Mouse (Mus musculus) lung, embryonic 16.5 days (tissue): ENCODE results near the gene Scpep1. TPM values are rescaled to one million over a fixed set of nuclear protein-coding genes. Genes with fewer than 3 reads are reported as not detected.
A peak's percentile ranks its signal among the peaks of the same experiment; 100 is the strongest.
"Not testable (repeated sequence)": the region's sequence is repeated elsewhere in the genome, so short reads cannot be mapped to it uniquely, and the experiment has no call there.

Experiments
- ATAC-seq: fragments of 200-750 bp; cut with Nextera tagmentation; 2 replicates; pipeline ENCODE4 v1.8.0; 2017; ENCODE audit warnings: low read depth, mild to moderate bottlenecking, moderate library complexity
- H3K27ac ChIP-seq: fragments of 300-500 bp; sonication (generic); 2 replicates; pipeline ENCODE4 v1.5.1; 2014; ENCODE audit warnings: mild to moderate bottlenecking, control low read depth, low read length
- H3K27me3 ChIP-seq: fragments of 300-500 bp; sonication (generic); 2 replicates; pipeline ENCODE4 v1.6.1; 2014; ENCODE audit warnings: low read depth, low read length, mixed read lengths; ENCODE audit not compliant: control insufficient read depth, insufficient read depth
- H3K36me3 ChIP-seq: fragments of 300-500 bp; sonication (generic); 2 replicates; pipeline ENCODE4 v1.6.1; 2014; ENCODE audit warnings: low read length; ENCODE audit not compliant: control insufficient read depth, insufficient read depth
- H3K4me1 ChIP-seq: fragments of 300-500 bp; sonication (generic); replicated peaks from 2 replicates; pipeline ENCODE4 v1.6.1; 2014; ENCODE audit warnings: low read length, mixed read lengths; ENCODE audit not compliant: control insufficient read depth, insufficient read depth
- H3K4me2 ChIP-seq: fragments of 300-500 bp; sonication (generic); 2 replicates; pipeline ENCODE4 v1.6.1; 2014; ENCODE audit warnings: low read depth, low read length, control low read depth
- H3K4me3 ChIP-seq: fragments of 300-500 bp; sonication (generic); 2 replicates; pipeline ENCODE4 v1.5.1; 2014; ENCODE audit warnings: mild to moderate bottlenecking, low read length, control low read depth
- H3K9ac ChIP-seq: fragments of 300-500 bp; sonication (generic); 2 replicates; pipeline ENCODE4 v1.6.1; 2014; ENCODE audit warnings: low read length, control low read depth
- H3K9me3 ChIP-seq: fragments of 300-500 bp; sonication (generic); 2 replicates; pipeline ENCODE4 v1.6.1; 2016; ENCODE audit warnings: low read length; ENCODE audit not compliant: control insufficient read depth
- WGBS: fragments of 180-500 bp; shearing (Covaris S2); extraction: QIAGEN DNeasy Blood & Tissue Kit; methylation state at CpG from one replicate; pipeline ENCODE4 v1.1.7; 2014; 5-methylcytosine and 5-hydroxymethylcytosine counted together
- polyA plus RNA-seq: library from polyadenylated mRNA; unstranded; fragments of >200 nt; fragmentation: Nextera tagmentation; extraction: Ambion mirVana; gene quantifications from 2 replicates; pipeline ENCODE4 v1.2.1, GENCODE M21; 2015

Gene Scpep1
- polyA plus RNA-seq, 1 experiment from 2014 or later: 90.8 TPM

- peak; percentile 97 for ATAC-seq
- 2% methylated on average over 48 of the region's 48 CpGs for WGBS
- no peaks in the 10 kb centered on the region for H3K27me3 ChIP-seq
- H3K4me2 ChIP-seq: peak within 1 kb of the TSS; percentile 67
- H3K27ac ChIP-seq: peak within 1 kb of the TSS; percentile 68
- peaks cover 28% of the 10 kb centered on the region for H3K4me1 ChIP-seq
- no peaks in the 10 kb centered on the region for H3K9me3 ChIP-seq
- peak within 1 kb of the TSS; percentile 71 for H3K4me3 ChIP-seq
- peak within 1 kb of the TSS; percentile 87 for H3K9ac ChIP-seq
- no peaks in the 10 kb centered on the region for H3K36me3 ChIP-seq
Observed at GRCm38 (mm10) chr11:88998974-88999722, 43.9 kb upstream of the Scpep1 start, which contains the start of gene Trim25. Gene Trim25, plus strand, starts transcription at chr11:88999376.

- no peaks in the 10 kb centered on the region for H3K36me3 ChIP-seq
- H3K4me1 ChIP-seq: peaks cover 22% of the 10 kb centered on the region
- no peak overlapping the region for H3K9ac ChIP-seq
- ATAC-seq: no peak
- WGBS: 21% methylated on average over 3 of the region's 3 CpGs
- H3K9me3 ChIP-seq: no peaks in the 10 kb centered on the region
- no peak overlapping the region; the same call in 1 of the 2 replicates for H3K27ac ChIP-seq
- peak overlapping the region; percentile 67; the same call in 1 of the 2 replicates for H3K4me2 ChIP-seq
- no peaks in the 10 kb centered on the region for H3K27me3 ChIP-seq
- H3K4me3 ChIP-seq: no peak overlapping the region
Observed at GRCm38 (mm10) chr11:88998406-88998805, 43.1 kb upstream of the Scpep1 start.

GRCm38 (mm10) chr11:88997343-88997742, 42.1 kb upstream of the Scpep1 start:
- 79% methylated on average over 5 of the region's 5 CpGs for WGBS
- H3K27me3 ChIP-seq, H3K4me2 ChIP-seq, H3K36me3 ChIP-seq, H3K9ac ChIP-seq, ATAC-seq, H3K27ac ChIP-seq, H3K9me3 ChIP-seq, H3K4me3 ChIP-seq: not testable (repeated sequence)
- H3K4me1 ChIP-seq: peaks cover 14% of the 10 kb centered on the region

- no peak overlapping the region for H3K4me3 ChIP-seq
- no peak overlapping the region for H3K4me2 ChIP-seq
- no peak overlapping the region for H3K9ac ChIP-seq
- peak overlapping the region; percentile 45; the same call in 1 of the 2 replicates for H3K27ac ChIP-seq
- 42% methylated on average over 7 of the region's 7 CpGs for WGBS
- no peak for ATAC-seq
- no peaks in the 10 kb centered on the region for H3K36me3 ChIP-seq
- H3K4me1 ChIP-seq: peaks cover 11% of the 10 kb centered on the region
- no peaks in the 10 kb centered on the region for H3K27me3 ChIP-seq
- no peaks in the 10 kb centered on the region for H3K9me3 ChIP-seq
Observed at GRCm38 (mm10) chr11:88996427-88996826, 41.2 kb upstream of the Scpep1 start.

- Histone ChIP-seq H3K36me3 (no peaks in the 10 kb centered on the region), H3K9me3 (no peaks in the 10 kb centered on the region), H3K4me3 (no peak overlapping the region), H3K4me1 (peaks cover 9% of the 10 kb centered on the region), H3K27ac (no peak overlapping the region), H3K4me2 (no peak overlapping the region), H3K27me3 (no peaks in the 10 kb centered on the region), H3K9ac (no peak overlapping the region)
- WGBS: 80% methylated on average over 2 of the region's 2 CpGs
- no peak for ATAC-seq
Observed at GRCm38 (mm10) chr11:88995616-88996015, 40.4 kb upstream of the Scpep1 start.

- no peaks in the 10 kb centered on the region for H3K36me3 ChIP-seq
- no peak for ATAC-seq
- H3K4me2 ChIP-seq: no peak overlapping the region
- WGBS: 84% methylated on average over 7 of the region's 7 CpGs
- peaks cover 3% of the 10 kb centered on the region; the same call in 1 of the 2 replicates for H3K4me1 ChIP-seq
- H3K4me3 ChIP-seq: no peak overlapping the region
- no peaks in the 10 kb centered on the region for H3K27me3 ChIP-seq
- H3K27ac ChIP-seq: no peak overlapping the region
- no peak overlapping the region for H3K9ac ChIP-seq
- no peaks in the 10 kb centered on the region for H3K9me3 ChIP-seq
Observed at GRCm38 (mm10) chr11:88994492-88994891, 39.2 kb upstream of the Scpep1 start.

- WGBS: 12% methylated on average over 5 of the region's 5 CpGs
- no peaks in the 10 kb centered on the region for H3K27me3 ChIP-seq
- no peak overlapping the region for H3K27ac ChIP-seq
- H3K4me1 ChIP-seq: no peaks in the 10 kb centered on the region; the same call in 1 of the 2 replicates
- no peak overlapping the region for H3K4me2 ChIP-seq
- no peaks in the 10 kb centered on the region for H3K36me3 ChIP-seq
- peak; percentile 54 for ATAC-seq
- no peak overlapping the region for H3K9ac ChIP-seq
- H3K4me3 ChIP-seq: no peak overlapping the region
- H3K9me3 ChIP-seq: no peaks in the 10 kb centered on the region
Observed at GRCm38 (mm10) chr11:88993625-88994024, 38.4 kb upstream of the Scpep1 start.

- Histone ChIP-seq H3K27ac (no peak overlapping the region), H3K9me3 (no peaks in the 10 kb centered on the region), H3K4me1 (no peaks in the 10 kb centered on the region; the same call in 1 of the 2 replicates), H3K4me2 (no peak overlapping the region), H3K27me3 (no peaks in the 10 kb centered on the region), H3K9ac (no peak overlapping the region), H3K36me3 (no peaks in the 10 kb centered on the region), H3K4me3 (no peak overlapping the region)
- ATAC-seq: no peak
- WGBS: 46% methylated on average over 7 of the region's 7 CpGs
Observed at GRCm38 (mm10) chr11:88993186-88993585, 37.9 kb upstream of the Scpep1 start.

GRCm38 (mm10) chr11:88989530-88989929, 34.3 kb upstream of the Scpep1 start:
- 0 out of 2 replicates have a peak, but pooled peaks have one; percentile 43 for ATAC-seq
- no peak overlapping the region for H3K9ac ChIP-seq
- 48% methylated on average over 5 of the region's 5 CpGs for WGBS
- no peak overlapping the region for H3K4me2 ChIP-seq
- peaks cover 7% of the 10 kb centered on the region; the same call in 1 of the 2 replicates for H3K36me3 ChIP-seq
- no peaks in the 10 kb centered on the region for H3K9me3 ChIP-seq
- H3K4me1 ChIP-seq: no peaks in the 10 kb centered on the region
- H3K27me3 ChIP-seq: no peaks in the 10 kb centered on the region
- H3K27ac ChIP-seq: no peak overlapping the region
- no peak overlapping the region for H3K4me3 ChIP-seq
